Mouse (Mus musculus) olfactory bulb, adult 2 months (tissue): Measurements from ENCODE around the gene Wee1.

Source experiments
- CTCF ChIP-seq: fragments of 200-500 bp; IDR thresholded peaks from 2 replicates; pipeline ENCODE4 v1.5.1; 2012; ENCODE audit warnings: low read depth, mild to moderate bottlenecking, low read length, moderate library complexity; ENCODE audit not compliant: insufficient read depth
- POLR2A ChIP-seq: fragments of 200-500 bp; IDR thresholded peaks from 2 replicates; pipeline ENCODE4 v1.6.1; 2012; ENCODE audit warnings: mild to moderate bottlenecking, low read depth, low read length, moderate library complexity; ENCODE audit not compliant: insufficient read depth

- TF ChIP-seq POLR2A (no peak), CTCF (no peak)
Observed at GRCm38 (mm10) chr7:110108967-110109610, 12.8 kb upstream of the Wee1 start.
